Mouse (Mus musculus): ENCODE results near the gene Uqcrfs1. TPM values are rescaled to one million over a fixed set of nuclear protein-coding genes. Genes with fewer than 3 reads are reported as not detected.
A peak's percentile ranks its signal among the peaks of the same experiment; 100 is the strongest.

Uqcrfs1 gene
- polyA plus RNA-seq, 1 experiment from 2014 or later, result 277 TPM

DNA sequence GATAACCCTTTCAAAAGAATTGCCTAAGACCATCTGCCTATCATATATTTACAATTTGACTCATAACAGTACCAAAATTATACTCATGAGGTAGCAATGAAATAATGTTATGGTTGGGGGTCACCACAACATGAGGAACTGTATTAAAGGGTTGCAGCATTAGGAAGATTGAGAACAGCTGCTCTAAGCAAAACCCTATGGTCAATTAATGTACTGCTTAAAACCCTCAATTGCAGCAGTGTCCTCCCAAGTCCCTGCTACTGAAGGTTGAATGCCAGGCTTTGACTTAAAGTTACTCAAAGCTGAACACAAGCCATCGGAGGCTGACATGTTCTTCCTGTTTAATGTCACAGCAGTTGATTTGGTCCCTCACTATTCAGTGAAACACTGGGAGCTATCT is 15.4 kb upstream of the Uqcrfs1 start:
- Histone ChIP-seq H3K9ac (ENCODE audit: low read length) (no peak overlapping the region), H3K27me3 (ENCODE audit: control insufficient read depth, insufficient read depth, low read length) (no peaks in the 10 kb centered on the region), H3K27ac (ENCODE audit: low read depth, low read length) (no peak overlapping the region), H3K4me3 (ENCODE audit: low read depth, low read length) (no peak overlapping the region), H3K9me3 (ENCODE audit: control insufficient read depth, low read length) (no peaks in the 10 kb centered on the region), H3K4me2 (no peak overlapping the region), H3K4me1 (ENCODE audit: control insufficient read depth, insufficient read depth, low read length) (no peaks in the 10 kb centered on the region), H3K36me3 (ENCODE audit: control insufficient read depth, insufficient read depth, low read length) (no peaks in the 10 kb centered on the region)
- 86% methylated on average over 1 of the region's 1 CpGs for WGBS
- ATAC-seq (ENCODE audit: low FRiP score) (no peak), DNase-seq (ENCODE audit: low spot score, missing footprints) (no peak)

DNA sequence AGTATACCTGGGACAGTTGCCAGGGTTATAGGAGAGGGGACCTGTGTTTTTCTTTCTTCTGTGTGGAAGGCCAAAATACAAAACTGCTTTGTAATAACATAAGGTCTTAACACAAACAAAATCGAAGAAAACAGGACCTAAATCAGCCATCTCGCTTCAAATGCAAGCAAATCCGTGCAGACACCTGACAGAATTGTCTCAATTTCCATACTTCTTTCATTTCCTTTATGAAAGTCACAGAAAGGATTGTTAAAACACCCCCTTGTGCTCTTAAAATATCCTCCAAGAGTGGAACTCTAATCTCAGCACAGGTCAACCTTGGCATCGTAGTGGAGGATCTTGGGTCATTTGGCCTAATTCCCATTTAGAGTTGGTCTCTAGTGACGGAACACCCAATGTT is 14.9 kb upstream of the Uqcrfs1 start:
- ATAC-seq (ENCODE audit: low FRiP score) (no peak), DNase-seq (ENCODE audit: low spot score, missing footprints) (no peak)
- Histone ChIP-seq H3K36me3 (ENCODE audit: control insufficient read depth, insufficient read depth, low read length) (no peaks in the 10 kb centered on the region), H3K27me3 (ENCODE audit: control insufficient read depth, insufficient read depth, low read length) (no peaks in the 10 kb centered on the region), H3K9ac (ENCODE audit: low read length) (no peak overlapping the region), H3K27ac (ENCODE audit: low read depth, low read length) (no peak overlapping the region), H3K4me1 (ENCODE audit: control insufficient read depth, insufficient read depth, low read length) (no peaks in the 10 kb centered on the region), H3K4me3 (ENCODE audit: low read depth, low read length) (no peak overlapping the region), H3K9me3 (ENCODE audit: control insufficient read depth, low read length) (no peaks in the 10 kb centered on the region), H3K4me2 (no peak overlapping the region)
- WGBS, result 93% methylated on average over 5 of the region's 5 CpGs

DNA sequence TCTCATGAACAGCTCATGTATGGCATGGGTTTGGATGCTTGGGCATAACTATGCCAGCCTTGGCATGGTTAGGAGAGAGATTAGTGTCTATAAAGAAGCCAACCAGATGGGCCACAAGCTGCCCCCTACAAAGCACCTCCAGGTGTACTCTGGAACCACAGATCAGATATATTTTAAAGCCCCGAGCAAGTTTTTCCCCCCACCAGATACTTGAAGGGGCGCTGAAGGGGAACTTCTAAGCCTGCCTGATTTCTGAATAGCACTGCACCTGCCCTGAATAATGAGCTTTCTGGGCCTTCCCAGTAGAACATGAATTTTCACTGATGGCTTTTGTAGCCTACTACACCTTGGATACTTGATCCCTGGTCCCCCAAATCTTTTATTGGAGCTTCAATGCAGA is 12.6 kb upstream of the Uqcrfs1 start:
- 75% methylated on average over 2 of the region's 2 CpGs for WGBS
- ATAC-seq (ENCODE audit: low FRiP score) (no peak), DNase-seq (ENCODE audit: low spot score, missing footprints) (no peak)
- Histone ChIP-seq H3K27me3 (ENCODE audit: control insufficient read depth, insufficient read depth, low read length) (no peaks in the 10 kb centered on the region), H3K4me3 (ENCODE audit: low read depth, low read length) (no peak overlapping the region), H3K36me3 (ENCODE audit: control insufficient read depth, insufficient read depth, low read length) (no peaks in the 10 kb centered on the region), H3K27ac (ENCODE audit: low read depth, low read length) (no peak overlapping the region), H3K4me2 (no peak overlapping the region), H3K9me3 (ENCODE audit: control insufficient read depth, low read length) (no peaks in the 10 kb centered on the region), H3K4me1 (ENCODE audit: control insufficient read depth, insufficient read depth, low read length) (no peaks in the 10 kb centered on the region), H3K9ac (ENCODE audit: low read length) (no peak overlapping the region)

GRCm38 (mm10) chr13:30553051-30553587 is 8.0 kb upstream of the Uqcrfs1 start:
- H3K9ac ChIP-seq (ENCODE audit: low read length), result no peak overlapping the region
- WGBS, result 48% methylated on average over 5 of the region's 5 CpGs
- no peak overlapping the region for H3K27ac ChIP-seq (ENCODE audit: low read depth, low read length)
- no peaks in the 10 kb centered on the region for H3K27me3 ChIP-seq (ENCODE audit: control insufficient read depth, insufficient read depth, low read length)
- H3K9me3 ChIP-seq (ENCODE audit: control insufficient read depth, low read length), result no peaks in the 10 kb centered on the region
- H3K4me3 ChIP-seq (ENCODE audit: low read depth, low read length), result no peak overlapping the region
- no peak for DNase-seq (ENCODE audit: low spot score, missing footprints)
- H3K4me2 ChIP-seq, result no peak overlapping the region
- H3K4me1 ChIP-seq (ENCODE audit: control insufficient read depth, insufficient read depth, low read length), result no peaks in the 10 kb centered on the region
- no peak for ATAC-seq (ENCODE audit: low FRiP score)
- no peaks in the 10 kb centered on the region for H3K36me3 ChIP-seq (ENCODE audit: control insufficient read depth, insufficient read depth, low read length)

DNA sequence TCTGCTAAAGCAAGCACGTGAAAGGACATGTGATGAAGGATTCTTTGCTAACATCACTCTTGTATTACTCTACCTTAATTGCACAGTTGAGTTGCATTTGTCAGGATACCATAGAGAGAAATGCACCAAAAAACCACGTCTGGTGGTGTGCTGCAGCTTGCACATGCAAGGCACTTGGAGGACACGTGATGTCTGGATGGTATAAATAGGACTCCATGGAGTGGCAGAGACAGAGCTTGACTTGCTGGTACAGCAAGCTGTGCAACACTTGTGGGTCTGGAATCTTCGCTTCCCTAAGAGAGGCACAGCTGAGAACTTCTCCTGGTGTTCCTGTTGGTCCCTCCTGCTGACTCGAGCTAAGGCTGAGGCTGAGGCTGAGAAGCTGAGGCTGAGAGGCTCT is 4.2 kb upstream of the Uqcrfs1 start:
- Histone ChIP-seq H3K4me2 (no peak overlapping the region), H3K36me3 (ENCODE audit: control insufficient read depth, insufficient read depth, low read length) (no peaks in the 10 kb centered on the region), H3K9ac (ENCODE audit: low read length) (no peak overlapping the region), H3K4me1 (ENCODE audit: control insufficient read depth, insufficient read depth, low read length) (peaks cover 1% of the 10 kb centered on the region), H3K27me3 (ENCODE audit: control insufficient read depth, insufficient read depth, low read length) (no peaks in the 10 kb centered on the region), H3K27ac (ENCODE audit: low read depth, low read length) (no peak overlapping the region), H3K9me3 (ENCODE audit: control insufficient read depth, low read length) (no peaks in the 10 kb centered on the region), H3K4me3 (ENCODE audit: low read depth, low read length) (no peak overlapping the region)
- WGBS, result 79% methylated on average over 5 of the region's 5 CpGs
- ATAC-seq (ENCODE audit: low FRiP score) (no peak), DNase-seq (ENCODE audit: low spot score, missing footprints) (no peak)

DNA sequence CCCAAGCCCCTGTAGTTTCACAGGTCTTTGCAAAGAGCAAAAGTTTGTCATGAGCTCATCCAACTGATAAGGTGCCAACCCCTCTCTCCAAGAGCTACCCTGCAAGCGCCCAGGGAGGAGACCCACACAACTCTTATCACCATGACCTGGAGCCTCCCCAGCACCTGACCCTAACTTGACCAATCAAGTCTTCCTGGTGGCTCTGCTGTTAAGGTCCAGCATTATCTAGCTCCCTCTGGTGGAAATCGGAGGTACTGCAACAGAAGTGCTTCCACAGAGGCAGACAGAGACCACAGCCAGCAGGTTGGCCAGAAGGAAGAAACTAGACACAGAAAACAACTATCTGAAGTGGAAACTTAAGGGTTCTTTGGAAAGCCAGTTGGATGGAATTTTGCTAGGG is 3.7 kb upstream of the Uqcrfs1 start:
- ATAC-seq (ENCODE audit: low FRiP score), result no peak
- H3K36me3 ChIP-seq (ENCODE audit: control insufficient read depth, insufficient read depth, low read length), result no peaks in the 10 kb centered on the region
- H3K9me3 ChIP-seq (ENCODE audit: control insufficient read depth, low read length), result no peaks in the 10 kb centered on the region
- no peak overlapping the region for H3K27ac ChIP-seq (ENCODE audit: low read depth, low read length)
- DNase-seq (ENCODE audit: low spot score, missing footprints), result peak; percentile 98
- no peak overlapping the region for H3K9ac ChIP-seq (ENCODE audit: low read length)
- no peak overlapping the region for H3K4me2 ChIP-seq
- peaks cover 6% of the 10 kb centered on the region for H3K4me1 ChIP-seq (ENCODE audit: control insufficient read depth, insufficient read depth, low read length)
- no peaks in the 10 kb centered on the region for H3K27me3 ChIP-seq (ENCODE audit: control insufficient read depth, insufficient read depth, low read length)
- H3K4me3 ChIP-seq (ENCODE audit: low read depth, low read length), result no peak overlapping the region
- WGBS, result 27% methylated on average over 2 of the region's 2 CpGs

- H3K9ac ChIP-seq (ENCODE audit: low read length), result no peak overlapping the region
- ATAC-seq (ENCODE audit: low FRiP score) (peak; percentile 59; the same call in 1 of the 2 replicates), DNase-seq (ENCODE audit: low spot score, missing footprints) (peak; percentile 95)
- no peaks in the 10 kb centered on the region for H3K27me3 ChIP-seq (ENCODE audit: control insufficient read depth, insufficient read depth, low read length)
- no peak overlapping the region for H3K27ac ChIP-seq (ENCODE audit: low read depth, low read length)
- no peaks in the 10 kb centered on the region for H3K9me3 ChIP-seq (ENCODE audit: control insufficient read depth, low read length)
- H3K4me3 ChIP-seq (ENCODE audit: low read depth, low read length), result no peak overlapping the region
- H3K4me1 ChIP-seq (ENCODE audit: control insufficient read depth, insufficient read depth, low read length), result no peaks in the 10 kb centered on the region
- no peak overlapping the region for H3K4me2 ChIP-seq
- WGBS, result 11% methylated on average over 5 of the region's 5 CpGs
- H3K36me3 ChIP-seq (ENCODE audit: control insufficient read depth, insufficient read depth, low read length), result no peaks in the 10 kb centered on the region
Measured at GRCm38 (mm10) chr13:30530761-30531160, 14.4 kb downstream of the Uqcrfs1 start.

DNA sequence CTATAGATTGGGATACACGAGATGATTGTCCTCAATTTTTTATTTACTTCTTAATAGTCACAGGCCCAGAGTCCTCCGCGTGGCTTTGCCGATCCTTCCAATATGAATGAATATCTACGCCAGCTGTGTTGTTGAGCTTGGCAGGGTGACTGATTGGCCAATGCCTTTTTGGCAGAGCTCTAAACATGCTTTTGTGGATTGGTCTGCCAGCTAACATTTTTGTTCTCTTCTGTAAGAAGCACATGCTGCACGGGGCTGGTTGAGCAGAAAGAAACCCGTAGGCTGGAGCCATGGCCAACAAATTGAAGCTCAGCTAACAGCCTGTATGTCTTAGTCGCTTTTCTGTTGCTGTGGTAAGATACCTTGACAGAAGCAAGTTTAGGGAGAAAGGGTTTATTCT is 20.2 kb downstream of the Uqcrfs1 start:
- Histone ChIP-seq H3K4me1 (ENCODE audit: control insufficient read depth, insufficient read depth, low read length) (no peaks in the 10 kb centered on the region), H3K4me3 (ENCODE audit: low read depth, low read length) (no peak overlapping the region), H3K27me3 (ENCODE audit: control insufficient read depth, insufficient read depth, low read length) (no peaks in the 10 kb centered on the region), H3K4me2 (no peak overlapping the region), H3K36me3 (ENCODE audit: control insufficient read depth, insufficient read depth, low read length) (no peaks in the 10 kb centered on the region), H3K27ac (ENCODE audit: low read depth, low read length) (no peak overlapping the region), H3K9me3 (ENCODE audit: control insufficient read depth, low read length) (no peaks in the 10 kb centered on the region), H3K9ac (ENCODE audit: low read length) (no peak overlapping the region)
- ATAC-seq (ENCODE audit: low FRiP score), result no peak
- 92% methylated on average over 8 of the region's 8 CpGs for WGBS
- no peak for DNase-seq (ENCODE audit: low spot score, missing footprints)

GRCm38 (mm10) chr13:30523971-30524370 is 21.2 kb downstream of the Uqcrfs1 start:
- no peaks in the 10 kb centered on the region for H3K36me3 ChIP-seq (ENCODE audit: control insufficient read depth, insufficient read depth, low read length)
- H3K4me3 ChIP-seq (ENCODE audit: low read depth, low read length), result no peak overlapping the region
- DNase-seq (ENCODE audit: low spot score, missing footprints), result peak; percentile 17
- H3K27ac ChIP-seq (ENCODE audit: low read depth, low read length), result no peak overlapping the region
- H3K27me3 ChIP-seq (ENCODE audit: control insufficient read depth, insufficient read depth, low read length), result no peaks in the 10 kb centered on the region
- no peak for ATAC-seq (ENCODE audit: low FRiP score)
- no peak overlapping the region for H3K4me2 ChIP-seq
- H3K4me1 ChIP-seq (ENCODE audit: control insufficient read depth, insufficient read depth, low read length), result no peaks in the 10 kb centered on the region
- H3K9me3 ChIP-seq (ENCODE audit: control insufficient read depth, low read length), result no peaks in the 10 kb centered on the region
- 90% methylated on average over 9 of the region's 9 CpGs for WGBS
- no peak overlapping the region for H3K9ac ChIP-seq (ENCODE audit: low read length)
